Mouse (Mus musculus): ENCODE data around the gene Dupd1. TPM values are rescaled to one million over a fixed set of nuclear protein-coding genes. Genes with fewer than 3 reads are reported as not detected.

Gene Dupd1
- not detected in 2 replicates for total RNA-seq (2017)

DNA sequence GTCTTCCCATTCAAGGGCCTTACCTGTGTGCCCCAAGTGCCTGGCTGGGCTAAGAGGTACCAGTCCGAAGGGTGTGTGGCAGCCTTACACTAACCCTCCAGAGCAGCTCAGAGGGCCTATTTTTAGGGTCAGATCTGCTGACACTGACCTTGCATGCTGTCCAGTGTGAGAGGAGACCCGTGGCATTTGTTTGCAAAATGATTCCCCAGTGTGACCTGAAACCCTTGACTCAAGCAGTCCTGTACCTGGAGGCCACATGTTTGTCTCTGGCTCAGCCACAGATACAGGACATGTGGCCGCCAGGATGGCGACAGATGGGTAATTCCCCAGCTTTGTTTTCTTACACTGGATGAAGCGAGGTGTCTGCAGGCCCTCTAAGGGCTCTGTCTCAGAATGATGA, at the start of gene Dupd1:
Gene Dupd1 (minus strand): TSS at position 91 of the 400 bp plus-strand sequence.
- ATAC-seq (ENCODE audit: extremely low read depth, insufficient number of reproducible peaks, low FRiP score, poor library complexity, severe bottlenecking) = no peak

DNA sequence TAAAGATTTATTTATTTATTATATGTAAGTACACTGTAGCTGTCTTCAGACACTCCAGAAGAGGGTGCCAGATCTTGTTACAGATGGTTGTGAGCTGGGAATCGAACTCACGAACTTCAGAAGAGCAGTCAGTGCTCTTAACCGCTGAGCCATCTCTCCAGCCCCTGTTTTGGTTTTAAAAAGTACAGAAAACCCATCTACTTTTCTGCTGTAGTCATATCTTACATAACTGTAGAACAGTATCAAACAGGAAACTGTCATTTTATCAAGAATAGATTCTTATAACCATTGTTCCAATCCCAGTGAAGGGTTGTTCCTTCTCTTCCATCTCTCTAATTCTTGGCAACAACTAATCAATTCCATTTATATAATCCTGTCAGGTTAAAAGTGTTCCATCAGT, 49.4 kb upstream of the Dupd1 start:
- ATAC-seq (ENCODE audit: extremely low read depth, insufficient number of reproducible peaks, low FRiP score, poor library complexity, severe bottlenecking) = no peak

DNA sequence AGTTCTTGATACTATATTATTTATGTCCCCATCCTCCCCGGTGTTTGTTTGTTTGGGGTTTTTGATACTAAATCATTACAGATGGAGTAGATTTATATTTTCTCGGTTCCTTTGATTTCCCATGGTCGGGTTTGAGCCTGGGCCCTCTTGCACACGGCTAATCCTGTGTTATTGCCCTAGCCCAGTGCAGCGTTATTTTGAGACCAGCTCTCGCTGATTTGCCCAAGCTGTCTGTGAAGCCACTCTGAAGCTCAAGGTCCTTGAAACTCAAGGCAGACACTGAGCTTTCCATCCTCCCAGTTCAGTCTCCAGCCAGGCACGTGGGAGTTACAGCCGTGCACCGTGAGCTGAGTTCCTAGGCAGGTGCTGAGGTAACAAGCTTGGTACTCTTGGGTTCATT, 47.2 kb upstream of the Dupd1 start:
- ATAC-seq (ENCODE audit: extremely low read depth, insufficient number of reproducible peaks, low FRiP score, poor library complexity, severe bottlenecking) = no peak

DNA sequence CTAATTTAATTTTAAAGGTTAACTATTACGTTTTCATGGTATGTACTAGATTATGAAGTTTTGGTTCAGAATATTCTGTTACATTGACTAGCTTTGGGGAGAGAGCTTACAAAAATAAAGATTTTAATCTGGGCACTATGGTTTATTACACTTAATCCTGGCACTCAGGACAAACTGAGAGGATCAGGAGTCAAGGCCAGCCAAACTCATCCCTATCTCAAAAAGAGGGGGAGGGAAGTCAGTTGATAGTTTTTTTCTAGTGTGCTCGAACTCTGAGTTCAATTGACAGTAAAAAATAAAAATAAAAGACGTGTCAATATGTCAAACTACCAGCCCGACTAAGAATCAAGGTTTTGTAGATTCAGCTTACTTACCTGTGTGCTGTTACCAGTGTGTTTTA, 39.0 kb upstream of the Dupd1 start:
- ATAC-seq (ENCODE audit: extremely low read depth, insufficient number of reproducible peaks, low FRiP score, poor library complexity, severe bottlenecking) = no peak

DNA sequence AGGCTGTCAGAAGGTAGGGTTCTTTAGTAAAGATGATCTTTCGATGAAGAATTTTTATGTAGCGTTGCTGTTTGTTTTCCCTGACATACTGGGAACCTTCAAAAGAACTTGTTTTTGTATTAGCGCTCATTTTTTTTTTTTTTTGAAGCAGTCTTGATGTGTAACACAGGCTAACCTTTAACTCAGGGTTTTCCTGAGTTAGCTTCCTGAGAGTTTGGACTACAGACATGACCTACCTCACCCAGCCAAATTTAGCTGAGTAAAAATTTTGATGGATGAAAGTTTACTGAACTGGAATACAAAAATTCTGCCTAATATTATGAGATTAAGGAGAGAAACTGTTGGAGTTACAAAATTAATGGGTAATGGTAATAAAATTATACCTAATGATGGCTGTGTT, 38.0 kb upstream of the Dupd1 start:
- no peak for ATAC-seq (ENCODE audit: extremely low read depth, insufficient number of reproducible peaks, low FRiP score, poor library complexity, severe bottlenecking)

DNA sequence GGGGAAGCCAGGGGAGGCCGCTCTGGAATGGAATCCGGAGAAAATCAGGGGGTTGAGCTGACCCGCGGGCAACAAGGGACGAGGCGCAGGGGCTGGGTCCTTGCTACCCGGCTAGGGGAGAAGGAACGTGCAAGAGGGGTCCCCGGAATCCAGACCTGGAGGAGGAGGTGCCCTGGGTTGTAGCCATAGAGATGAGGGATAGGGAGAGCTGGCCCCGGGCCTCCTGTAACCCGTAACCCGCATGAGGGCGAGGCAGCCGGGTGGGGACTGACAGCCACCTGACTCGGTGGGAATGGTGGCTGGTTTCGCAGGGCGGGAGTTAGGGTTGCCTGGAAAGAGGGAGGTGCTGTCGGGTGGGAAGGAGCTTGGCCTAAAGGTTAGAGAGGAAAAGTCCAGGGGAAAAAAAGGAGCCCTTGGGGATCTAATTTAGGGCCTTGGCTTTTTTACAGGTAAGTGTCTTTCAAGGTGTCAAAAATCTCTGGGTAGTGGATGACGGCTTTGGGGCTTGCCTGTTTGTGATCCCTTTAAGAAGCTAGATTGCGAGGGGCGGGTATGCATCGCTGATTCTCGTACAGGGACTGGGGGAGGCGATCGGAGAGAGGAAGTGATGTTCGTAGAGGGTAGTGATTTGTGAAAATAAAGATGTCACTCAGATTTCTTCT, 36.6 kb upstream of the Dupd1 start, which contains the start of gene Dusp13:
Gene Dusp13 (minus strand): TSS at position 301 of the 662 bp plus-strand sequence.
- peak; percentile 71 for ATAC-seq (ENCODE audit: extremely low read depth, insufficient number of reproducible peaks, low FRiP score, poor library complexity, severe bottlenecking)

DNA sequence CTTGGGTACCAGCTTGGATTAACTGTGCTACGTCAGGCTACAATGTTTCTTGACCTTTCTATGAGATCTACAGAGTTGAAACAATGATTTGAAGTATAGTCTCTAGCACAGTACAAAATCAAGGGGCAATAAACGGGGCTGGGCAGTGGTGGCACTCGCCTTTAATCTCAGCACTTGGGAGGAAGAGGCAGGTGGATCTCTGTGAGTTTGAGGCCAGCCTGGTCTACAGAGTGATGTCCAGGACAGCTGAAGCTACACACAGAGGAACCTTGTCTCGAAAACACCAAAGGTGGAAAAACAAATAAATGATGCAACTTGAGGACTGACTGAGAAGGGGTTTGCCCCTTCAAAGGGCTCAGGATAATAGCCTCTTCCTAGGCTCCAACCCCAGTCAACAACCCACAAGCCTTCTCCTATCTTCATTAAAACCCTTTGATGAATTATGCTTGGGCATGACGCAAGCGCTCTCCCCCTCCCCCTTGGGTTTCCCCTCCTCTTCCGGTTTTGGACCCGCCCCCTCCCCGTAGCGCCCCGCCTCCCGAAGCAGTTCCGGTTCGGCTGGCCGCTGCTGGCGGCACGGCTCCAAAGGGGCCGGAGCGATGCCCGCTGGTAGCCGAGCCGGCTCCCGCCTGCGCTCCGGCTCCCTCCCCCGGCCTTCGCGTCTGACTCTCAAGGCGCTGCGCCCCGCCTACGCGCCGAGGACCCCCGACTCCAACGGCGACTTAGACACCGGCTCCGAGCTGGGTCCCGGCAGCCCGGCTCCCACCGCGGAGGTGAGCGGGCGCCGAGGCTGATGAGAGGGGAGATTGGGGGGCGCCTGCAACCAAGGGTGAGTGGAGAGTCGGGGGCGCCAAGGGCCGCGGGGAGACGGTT, 35.9 kb upstream of the Dupd1 start, which contains the start of gene Samd8:
Gene Samd8 (plus strand): TSS at position 524 of the 873 bp plus-strand sequence.
- peak; percentile 83 for ATAC-seq (ENCODE audit: extremely low read depth, insufficient number of reproducible peaks, low FRiP score, poor library complexity, severe bottlenecking)

DNA sequence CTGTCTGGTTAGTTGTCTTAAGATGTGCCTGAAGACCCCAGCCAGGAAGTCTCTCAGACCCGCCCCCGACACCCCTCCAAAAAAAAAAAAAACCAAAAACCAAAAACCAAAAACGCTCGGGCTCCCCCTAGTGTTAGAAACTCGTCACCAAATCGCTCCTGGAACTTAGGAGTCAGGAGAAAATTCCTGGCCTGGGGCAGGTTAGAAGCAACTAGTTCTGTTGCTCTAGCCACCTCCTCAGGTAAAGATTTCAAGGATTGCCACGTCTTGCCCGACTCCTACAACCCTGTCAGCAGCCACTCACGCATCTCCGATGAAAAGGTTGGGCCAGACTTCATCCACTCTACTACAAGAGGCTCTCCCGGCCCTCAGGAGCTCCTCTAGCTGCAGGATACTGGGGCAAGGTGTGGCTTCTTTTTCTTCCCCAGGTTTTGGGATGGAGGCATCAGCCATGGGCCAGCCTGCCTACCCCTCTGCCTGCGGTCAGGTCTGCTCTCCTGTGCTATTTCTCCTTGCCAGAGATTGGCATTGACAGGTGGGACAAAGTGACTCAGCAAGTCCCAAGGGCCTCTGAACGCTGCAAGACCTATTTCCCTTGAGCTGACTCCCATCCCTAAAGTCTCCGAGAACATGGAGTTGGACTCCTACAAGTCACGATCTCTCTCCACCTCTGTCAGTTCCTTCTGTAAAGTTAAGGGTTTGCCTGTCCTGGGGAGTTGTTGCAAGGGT, 33.9 kb upstream of the Dupd1 start:
- no peak for ATAC-seq (ENCODE audit: extremely low read depth, insufficient number of reproducible peaks, low FRiP score, poor library complexity, severe bottlenecking)

DNA sequence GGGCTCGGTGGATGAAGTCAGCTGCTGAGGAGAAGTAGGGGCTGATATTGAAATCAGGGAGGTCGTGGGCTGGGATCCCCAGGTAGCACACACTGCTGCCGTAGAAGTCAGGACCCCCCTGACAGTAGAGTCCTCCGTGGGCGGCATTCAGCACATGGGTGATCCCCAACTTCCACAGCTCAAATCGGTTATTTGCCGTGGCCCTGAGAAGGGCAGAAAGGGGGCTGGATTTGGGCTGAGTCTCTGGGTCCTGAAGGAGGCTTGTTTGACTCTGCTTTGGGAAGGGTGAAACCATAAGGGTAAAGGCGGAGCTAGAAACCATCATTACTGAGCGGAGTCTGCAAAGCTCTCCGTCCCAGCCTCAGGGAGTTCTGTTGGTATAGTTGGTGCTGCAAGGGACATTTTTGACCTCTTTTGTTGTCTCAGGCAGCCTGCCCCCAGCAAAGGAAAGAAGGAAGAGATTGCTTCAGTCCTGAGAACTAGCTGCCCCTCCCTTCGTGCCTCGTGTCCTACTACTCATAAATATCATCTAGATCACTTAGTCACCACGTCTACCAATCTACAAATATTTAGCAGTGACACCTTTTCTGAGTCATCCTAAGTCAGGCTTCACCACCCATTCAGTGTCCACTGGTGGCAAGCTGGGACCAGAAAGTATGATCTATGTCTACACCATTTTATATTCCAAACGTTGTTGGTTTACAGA, 33.2 kb upstream of the Dupd1 start:
- no peak for ATAC-seq (ENCODE audit: extremely low read depth, insufficient number of reproducible peaks, low FRiP score, poor library complexity, severe bottlenecking)

DNA sequence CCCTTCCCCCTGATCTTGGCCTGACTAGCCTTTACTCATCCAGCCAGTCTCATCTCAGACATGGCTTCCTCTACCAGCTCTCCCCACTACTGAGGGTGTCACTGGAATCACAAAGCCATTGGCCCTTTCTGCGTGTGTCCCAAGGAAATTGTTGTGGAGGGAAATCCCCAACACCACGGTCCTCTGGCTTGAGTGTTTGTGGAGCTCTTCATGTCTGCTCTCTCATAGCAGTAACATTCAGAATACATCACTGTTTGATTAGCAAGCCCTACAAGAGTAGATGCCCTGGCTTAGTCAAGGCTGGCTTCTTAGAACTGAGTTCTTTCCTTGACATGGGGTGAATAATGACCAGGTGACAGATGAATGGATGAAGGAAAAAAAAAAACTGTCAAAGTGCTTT, 32.5 kb upstream of the Dupd1 start:
- no peak for ATAC-seq (ENCODE audit: extremely low read depth, insufficient number of reproducible peaks, low FRiP score, poor library complexity, severe bottlenecking)

DNA sequence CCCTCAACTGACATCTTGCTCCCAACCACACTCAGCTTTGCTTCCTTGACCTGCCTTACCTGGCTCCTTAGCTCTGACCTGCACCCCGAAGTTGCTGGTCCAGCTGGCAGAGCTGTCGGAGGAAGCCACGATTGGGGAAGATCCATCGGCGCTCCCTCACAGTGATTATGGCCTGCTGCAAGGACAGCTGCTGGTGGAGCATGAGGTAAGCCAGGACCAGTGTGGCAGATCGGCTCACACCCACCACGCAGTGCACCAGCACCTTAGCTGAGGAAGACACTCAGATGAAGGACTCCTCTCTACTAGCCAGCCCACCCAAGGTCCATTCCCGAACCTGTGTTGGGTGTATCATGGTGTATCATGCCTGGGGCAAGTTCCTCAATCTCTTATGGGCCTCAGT, 31.9 kb upstream of the Dupd1 start:
- ATAC-seq (ENCODE audit: extremely low read depth, insufficient number of reproducible peaks, low FRiP score, poor library complexity, severe bottlenecking) = no peak

DNA sequence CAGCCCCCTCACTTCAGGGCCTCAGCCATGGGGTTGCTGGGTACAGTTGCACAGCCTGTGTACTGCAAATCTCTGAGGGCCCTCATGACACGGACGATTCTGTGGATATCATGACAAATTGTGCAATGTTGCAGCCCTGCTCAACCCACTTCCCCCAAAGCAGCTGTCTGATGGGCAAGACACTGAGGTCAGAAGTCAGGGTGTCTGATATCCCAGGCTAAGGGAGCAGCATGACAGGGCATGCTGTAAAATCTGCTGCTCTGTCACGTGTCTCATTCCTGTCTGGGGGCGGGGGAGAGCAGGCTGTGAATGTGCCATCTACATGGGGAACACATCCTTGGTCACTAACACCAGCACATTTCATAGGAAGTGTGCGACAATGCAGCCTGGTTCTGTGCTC, 30.8 kb upstream of the Dupd1 start:
- peak; percentile 30; the same call in 1 of the 2 replicates for ATAC-seq (ENCODE audit: extremely low read depth, insufficient number of reproducible peaks, low FRiP score, poor library complexity, severe bottlenecking)

DNA sequence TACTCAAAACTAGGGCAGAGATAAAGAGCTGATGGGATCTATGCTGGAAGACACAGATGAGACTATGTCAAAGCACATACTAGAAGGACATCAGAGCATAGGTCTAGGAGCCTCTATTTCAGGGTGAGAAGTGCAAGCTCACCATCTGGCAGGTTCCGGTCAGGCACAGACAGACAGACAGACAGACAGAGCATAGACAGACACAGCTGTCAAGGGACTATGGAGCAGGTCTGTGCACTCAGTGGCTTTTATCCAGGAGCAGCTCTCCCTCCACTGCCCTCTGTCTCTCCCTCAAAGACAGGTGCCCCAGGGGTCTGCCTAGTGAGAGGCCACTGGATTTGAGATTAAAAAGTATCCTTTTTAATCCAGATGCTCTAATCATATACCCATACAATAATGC, 29.8 kb upstream of the Dupd1 start:
- ATAC-seq (ENCODE audit: extremely low read depth, insufficient number of reproducible peaks, low FRiP score, poor library complexity, severe bottlenecking) = no peak

DNA sequence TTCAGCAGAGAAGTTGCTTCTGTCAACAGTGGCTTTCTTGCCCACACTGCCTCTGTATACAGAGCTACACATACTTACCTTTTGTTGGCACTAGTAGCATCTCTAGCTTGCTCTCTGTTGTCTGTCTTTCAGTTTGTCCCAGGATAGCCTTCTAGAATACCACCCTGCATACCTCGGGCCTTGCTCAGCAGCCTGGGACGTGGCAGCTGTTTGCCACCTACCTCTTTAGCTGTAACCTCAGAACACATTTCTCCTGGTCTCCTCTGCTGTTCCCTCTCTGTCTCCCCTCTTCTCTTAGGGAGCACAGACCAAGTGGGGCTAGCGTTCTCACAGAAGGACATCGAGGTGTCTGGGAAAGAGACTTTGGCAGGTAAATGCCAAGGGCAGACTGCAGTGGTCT, 28.1 kb upstream of the Dupd1 start:
- no peak for ATAC-seq (ENCODE audit: extremely low read depth, insufficient number of reproducible peaks, low FRiP score, poor library complexity, severe bottlenecking)

DNA sequence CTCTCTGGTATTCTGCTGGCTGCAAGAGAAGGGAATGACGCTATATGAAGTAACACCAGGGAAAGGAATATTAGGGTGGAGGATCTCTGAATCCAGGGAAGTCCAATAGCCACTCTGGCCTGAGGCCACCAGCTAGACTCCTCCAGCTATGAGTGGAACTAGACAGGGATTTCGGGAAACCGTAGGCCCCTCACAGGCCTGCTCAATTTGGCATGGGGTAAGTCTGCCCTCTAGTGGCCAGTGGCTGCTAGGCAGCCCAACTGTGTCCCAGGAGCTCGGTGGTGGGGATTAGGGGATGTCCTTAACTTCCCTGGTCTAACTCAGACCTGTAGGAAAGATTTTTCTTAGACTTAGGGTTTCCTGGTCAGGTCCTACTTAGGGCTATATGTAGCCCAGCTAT, 27.4 kb upstream of the Dupd1 start:
- ATAC-seq (ENCODE audit: extremely low read depth, insufficient number of reproducible peaks, low FRiP score, poor library complexity, severe bottlenecking) = peak; percentile 69

DNA sequence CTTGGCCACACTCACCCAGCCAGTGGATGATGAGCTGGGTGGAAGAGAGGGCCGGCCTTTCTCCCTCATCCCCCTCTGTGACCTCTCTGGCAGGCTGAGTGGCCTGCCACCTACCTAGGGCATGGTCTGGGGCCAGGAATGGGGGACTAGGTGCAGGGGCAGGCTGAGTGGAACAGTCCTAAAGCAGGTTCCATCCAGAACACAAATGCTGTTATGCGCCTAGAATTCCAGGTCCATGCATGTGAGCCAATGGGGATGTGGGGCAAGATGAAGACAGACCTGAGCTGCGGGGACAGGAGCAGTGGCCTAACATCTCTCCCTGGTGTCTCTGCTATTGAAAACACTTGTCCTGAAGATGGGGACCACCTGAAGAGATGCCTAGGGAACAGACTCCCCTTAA, 26.9 kb upstream of the Dupd1 start:
- ATAC-seq (ENCODE audit: extremely low read depth, insufficient number of reproducible peaks, low FRiP score, poor library complexity, severe bottlenecking) = no peak

DNA sequence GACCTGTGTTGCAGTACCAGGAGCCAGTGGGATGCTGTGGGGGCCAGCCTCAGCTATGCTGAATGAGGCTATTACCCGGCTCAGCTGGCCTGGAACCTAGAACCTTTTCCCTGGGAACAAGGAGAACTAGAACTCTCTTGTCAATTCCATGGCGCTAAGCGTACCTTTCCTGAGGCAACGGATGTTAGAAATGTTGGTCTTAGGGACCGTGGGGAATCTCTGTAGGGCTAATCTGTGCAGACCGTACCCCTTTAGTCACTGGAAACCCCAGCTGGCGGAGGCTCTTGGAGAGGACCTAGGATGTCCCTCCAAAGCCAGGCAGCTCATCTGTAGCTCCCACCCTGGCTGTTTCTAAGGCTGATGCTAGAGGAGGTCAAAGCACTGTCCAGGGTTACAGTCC, 26.0 kb upstream of the Dupd1 start:
- ATAC-seq (ENCODE audit: extremely low read depth, insufficient number of reproducible peaks, low FRiP score, poor library complexity, severe bottlenecking) = no peak

DNA sequence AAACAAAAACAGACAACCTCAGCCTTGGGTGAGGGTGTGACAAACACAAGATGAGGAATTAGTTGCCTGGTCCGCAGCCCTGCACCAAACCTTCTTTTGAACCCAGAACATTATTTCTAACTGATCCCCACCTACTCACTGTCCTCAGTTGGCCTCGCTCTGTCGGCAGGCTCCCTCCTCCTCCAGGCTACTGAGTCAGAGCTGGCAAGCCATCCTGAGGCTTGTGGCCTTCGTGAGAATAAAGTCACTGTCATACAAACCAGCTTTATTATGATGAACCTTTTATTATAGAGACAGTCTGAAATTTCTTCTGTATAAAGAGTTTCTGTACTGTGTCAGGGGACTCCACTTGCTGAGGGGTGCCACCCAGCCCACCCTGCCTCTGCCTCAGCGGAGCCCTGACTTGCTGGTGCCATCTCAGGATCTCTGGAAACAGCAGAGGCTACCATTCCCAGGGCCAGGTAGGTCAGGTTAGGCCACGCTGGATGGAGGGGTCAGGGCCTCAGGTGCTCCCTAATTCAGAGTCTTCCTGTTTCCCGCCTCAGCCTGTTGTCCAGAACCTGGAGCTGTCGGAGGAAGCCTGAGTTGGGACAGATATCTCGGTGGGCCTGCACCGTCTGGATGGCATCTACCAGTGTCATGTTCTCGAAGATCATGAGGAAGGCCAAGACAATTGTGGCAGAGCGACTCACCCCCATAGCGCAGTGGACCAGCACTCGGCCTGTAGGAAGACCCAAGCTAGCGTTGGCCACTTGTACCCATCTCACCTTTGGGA, 18.9 kb upstream of the Dupd1 start:
- ATAC-seq (ENCODE audit: extremely low read depth, insufficient number of reproducible peaks, low FRiP score, poor library complexity, severe bottlenecking) = 0 out of 2 replicates have a peak, but pooled peaks have one; percentile 8

Data from neutrophil, adult 5-6 weeks (primary cell).